Mouse (Mus musculus) E14TG2a.4 (cell line): ENCODE measurements around the gene 2410137M14Rik.

Experiments
- CTCF ChIP-seq: conservative IDR thresholded peaks from 2 replicates; pipeline ENCODE4 v1.5.1; 2014; ENCODE audit warnings: low read length
- NANOG ChIP-seq: IDR thresholded peaks from 2 replicates; pipeline ENCODE4 v1.6.1; 2014; ENCODE audit warnings: borderline replicate concordance, low read length, mixed read lengths
- POU5F1 ChIP-seq: IDR thresholded peaks from 2 replicates; pipeline ENCODE4 v1.6.1; 2014; ENCODE audit warnings: low read length, borderline replicate concordance

GRCm38 (mm10) chr17:36998477-36998876 lies 17.4 kb upstream of the 2410137M14Rik start:
- TF ChIP-seq CTCF (no peak), POU5F1 (no peak), NANOG (no peak)
